Mouse (Mus musculus) brain, embryonic 18.5 days (tissue): Measurements from ENCODE around the gene Fev.

Experiments used
- DNase-seq: peaks from one replicate; pipeline ENCODE4 v3.0.0-alpha.2; 2012; ENCODE audit warnings: low read depth, low spot score

The Fev gene

GRCm38 (mm10) chr1:74880785-74881360 lies 4.3 kb downstream of the Fev start:
- no peak for DNase-seq

DNA sequence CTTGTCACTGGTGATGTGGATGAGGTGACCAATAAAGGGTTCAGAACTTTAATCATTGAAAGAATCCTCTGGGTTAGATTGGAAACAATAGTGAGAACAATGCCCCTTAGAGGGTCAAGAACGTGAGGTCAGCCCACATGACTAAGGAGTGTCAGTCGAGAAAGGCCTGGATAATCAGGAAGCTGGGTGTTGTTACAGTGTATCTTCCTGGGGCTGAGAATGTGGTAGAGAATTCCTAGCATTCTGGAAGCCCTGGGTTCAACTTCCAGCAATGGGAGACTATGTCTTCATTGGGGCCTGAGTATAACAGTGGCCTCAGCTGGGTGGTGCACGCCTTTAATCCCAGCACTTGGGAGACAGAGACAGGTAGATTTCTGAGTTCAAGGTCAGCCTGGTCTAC lies 8.0 kb downstream of the Fev start:
- no peak for DNase-seq

GRCm38 (mm10) chr1:74872218-74872617 lies 13.0 kb downstream of the Fev start:
- no peak for DNase-seq

GRCm38 (mm10) chr1:74861783-74862182 lies 23.4 kb downstream of the Fev start:
- DNase-seq: no peak

GRCm38 (mm10) chr1:74859223-74859984 lies 25.8 kb downstream of the Fev start:
- no peak for DNase-seq

DNA sequence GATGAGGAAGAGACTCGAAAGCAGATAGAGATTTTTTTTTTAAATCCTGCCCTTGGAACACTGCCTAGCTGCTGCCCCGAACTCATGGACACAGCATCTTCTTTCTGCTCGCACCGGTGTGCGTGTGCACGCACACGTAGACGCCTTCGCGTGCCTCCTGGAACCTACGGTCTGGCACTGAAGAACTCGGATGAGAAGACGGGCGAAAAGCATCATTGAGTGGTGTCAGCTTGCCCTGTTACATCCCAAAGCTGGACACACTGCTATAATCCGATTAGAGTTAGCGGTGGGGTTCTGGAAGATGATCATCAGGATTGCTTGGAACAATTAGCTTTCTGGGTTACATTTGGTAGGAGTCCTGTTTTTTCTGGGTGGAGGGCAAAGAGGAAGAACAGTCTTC lies 26.4 kb downstream of the Fev start:
- DNase-seq: no peak

GRCm38 (mm10) chr1:74858171-74858719 lies 27.0 kb downstream of the Fev start:
- DNase-seq: peak; percentile 87

GRCm38 (mm10) chr1:74857677-74858076 lies 27.5 kb downstream of the Fev start:
- no peak for DNase-seq

DNA sequence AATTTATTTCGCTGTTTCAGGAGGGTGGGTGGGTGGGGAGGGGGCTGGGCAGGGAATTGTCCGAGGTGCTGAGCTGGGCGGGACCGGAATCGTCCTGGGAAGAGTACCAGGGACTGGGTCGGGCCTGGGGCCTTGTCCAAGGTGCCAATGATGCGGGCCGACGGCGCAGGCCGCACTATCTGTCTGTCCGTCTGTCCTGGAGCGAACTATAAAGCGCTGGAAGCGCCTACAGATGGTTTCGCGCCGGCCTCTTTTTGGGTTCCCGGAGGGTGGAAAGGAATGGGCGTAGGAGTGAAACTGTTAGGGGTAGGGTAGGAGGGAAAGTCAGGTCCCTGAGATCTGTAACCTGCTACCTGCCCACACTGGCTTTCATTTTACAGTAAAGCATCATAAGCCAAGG lies 28.0 kb downstream of the Fev start:
- no peak for DNase-seq

DNA sequence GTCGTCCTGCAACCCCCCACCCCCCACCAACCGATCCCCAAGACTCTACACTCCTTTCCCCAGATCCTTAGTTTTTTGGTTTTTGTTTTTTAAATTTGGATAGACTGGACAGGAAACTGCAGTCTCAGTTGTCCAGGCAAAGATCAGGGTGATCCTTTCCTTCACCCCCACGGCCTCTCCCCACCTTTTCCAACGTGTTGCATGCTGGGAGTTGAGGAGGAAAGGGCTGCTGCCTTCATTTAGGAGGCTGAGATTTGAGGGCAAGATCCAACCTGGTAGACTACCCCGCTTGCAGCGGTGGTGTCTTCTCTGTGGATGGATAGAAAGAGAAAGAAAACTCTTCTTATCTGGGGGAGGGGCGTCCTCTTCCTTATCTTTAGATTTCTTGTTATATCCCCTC lies 28.4 kb downstream of the Fev start:
- no peak for DNase-seq

- no peak for DNase-seq
Observed at GRCm38 (mm10) chr1:74856439-74856720, 28.8 kb downstream of the Fev start.

DNA sequence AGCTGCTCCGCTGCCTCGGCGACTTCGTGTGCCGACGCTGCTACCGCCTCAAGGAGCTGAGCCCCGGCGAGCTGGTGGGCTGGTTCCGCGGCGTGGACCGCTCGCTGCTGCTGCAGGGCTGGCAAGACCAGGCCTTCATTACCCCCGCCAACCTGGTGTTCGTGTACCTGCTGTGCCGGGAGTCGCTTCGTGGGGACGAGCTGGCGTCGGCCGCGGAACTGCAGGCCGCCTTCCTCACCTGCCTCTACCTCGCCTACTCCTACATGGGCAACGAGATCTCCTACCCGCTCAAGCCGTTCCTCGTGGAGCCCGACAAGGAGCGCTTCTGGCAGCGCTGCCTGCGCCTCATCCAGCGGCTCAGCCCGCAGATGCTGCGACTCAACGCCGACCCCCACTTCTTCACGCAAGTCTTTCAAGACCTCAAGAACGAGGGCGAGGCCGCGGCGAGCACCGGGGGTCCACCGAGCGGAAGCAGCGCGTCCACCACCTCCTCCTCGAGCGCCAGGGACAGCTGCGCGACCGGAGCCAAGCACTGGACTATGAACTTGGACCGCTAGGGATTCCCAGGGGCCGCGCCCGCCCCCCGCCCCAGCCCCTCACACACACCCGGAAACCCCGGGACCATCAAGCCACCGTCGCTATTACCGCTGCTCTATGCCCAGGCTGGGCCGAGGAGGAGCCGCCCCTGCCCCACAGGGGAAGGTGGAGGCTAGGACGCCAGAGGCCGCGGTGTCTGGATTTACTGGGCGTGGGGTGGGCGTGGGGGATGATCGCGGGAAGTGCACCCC lies 29.4 kb downstream of the Fev start:
- DNase-seq: no peak

DNA sequence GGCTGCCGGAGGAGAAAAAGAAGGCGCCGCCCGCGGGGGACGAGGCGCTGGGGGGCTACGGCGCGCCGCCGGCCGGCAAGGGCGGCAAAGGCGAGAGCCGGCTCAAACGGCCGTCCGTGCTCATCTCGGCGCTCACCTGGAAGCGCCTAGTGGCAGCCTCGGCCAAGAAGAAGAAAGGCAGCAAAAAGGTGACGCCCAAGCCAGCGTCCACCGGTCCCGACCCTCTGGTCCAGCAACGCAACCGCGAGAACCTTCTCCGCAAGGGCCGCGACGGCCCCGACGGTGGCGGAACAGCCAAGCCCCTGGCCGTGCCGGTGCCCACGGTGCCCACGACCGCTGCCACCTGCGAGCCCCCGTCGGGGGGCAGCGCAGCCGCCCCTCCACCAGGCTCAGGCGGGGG lies 30.1 kb downstream of the Fev start:
- no peak for DNase-seq

DNA sequence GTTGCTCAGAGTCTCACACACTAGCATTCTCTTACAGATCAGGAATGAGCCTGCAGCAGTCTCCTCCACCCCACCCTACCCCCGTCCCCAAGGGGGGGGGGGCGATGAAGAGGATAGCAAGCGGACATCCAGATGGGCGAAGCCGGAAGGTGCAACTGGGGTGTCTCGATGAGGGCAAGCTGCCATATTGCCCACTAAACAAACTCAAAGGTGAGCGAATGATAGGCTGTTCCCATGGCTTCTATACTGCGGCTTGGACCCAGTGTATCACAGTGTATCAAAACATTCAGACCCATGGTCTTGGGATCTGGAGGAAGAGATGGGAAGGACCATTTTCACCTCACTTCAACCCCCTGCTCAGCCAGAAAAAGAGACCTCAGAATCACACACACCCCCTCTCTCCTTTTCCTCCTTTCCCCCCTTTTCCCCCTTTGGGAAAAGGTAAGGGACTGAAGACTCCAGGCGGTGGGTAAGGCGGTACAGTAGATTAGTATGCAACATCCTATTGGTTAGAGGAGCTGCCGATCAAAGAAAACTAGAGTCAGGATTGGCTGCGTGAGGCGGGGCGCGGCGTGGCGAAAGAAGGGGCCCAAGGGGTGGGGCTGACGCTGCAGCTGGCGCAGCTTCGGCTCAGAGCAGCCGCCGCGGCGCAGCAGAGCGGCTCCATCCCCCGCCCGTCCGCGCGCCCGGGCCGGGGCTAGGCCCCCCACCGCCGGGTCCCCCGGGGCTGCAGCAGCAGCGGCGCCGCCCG lies 30.7 kb downstream of the Fev start, which contains the start of gene Cdk5r2:
Gene Cdk5r2, plus strand, starts transcription at position 629 of the 751 bp plus-strand sequence.
- DNase-seq: peak; percentile 91

- DNase-seq: no peak
Observed at GRCm38 (mm10) chr1:74851001-74851775, 34.0 kb downstream of the Fev start.

GRCm38 (mm10) chr1:74850251-74850650 lies 35.0 kb downstream of the Fev start:
- no peak for DNase-seq

- no peak for DNase-seq
Observed at GRCm38 (mm10) chr1:74848946-74849345, 36.3 kb downstream of the Fev start.

- DNase-seq: no peak
Observed at GRCm38 (mm10) chr1:74846341-74846740, 38.9 kb downstream of the Fev start.

- DNase-seq: no peak
Observed at GRCm38 (mm10) chr1:74843090-74843489, 42.1 kb downstream of the Fev start.

DNA sequence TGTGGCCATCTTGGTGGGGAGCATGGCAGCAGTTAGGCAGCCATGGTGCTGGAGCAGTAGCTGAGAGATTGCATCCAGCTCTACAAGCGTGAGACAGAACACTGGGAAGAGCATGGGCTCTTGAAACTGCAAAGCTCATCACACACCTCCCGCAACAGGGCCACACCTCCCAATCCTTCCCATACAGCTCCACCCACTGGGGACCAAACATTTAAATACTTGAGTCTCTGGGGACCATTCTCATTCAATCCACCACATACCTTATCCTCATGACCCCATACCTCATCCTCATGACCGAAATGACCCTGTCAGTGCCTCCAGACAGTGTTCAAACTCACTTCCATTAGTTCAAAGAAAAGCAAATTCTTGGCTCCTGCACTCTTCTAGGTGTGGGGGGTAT lies 52.0 kb downstream of the Fev start:
- no peak for DNase-seq
